26 mouse cellular contexts compared by ENCODE assay signal in the genomic region with DNA sequence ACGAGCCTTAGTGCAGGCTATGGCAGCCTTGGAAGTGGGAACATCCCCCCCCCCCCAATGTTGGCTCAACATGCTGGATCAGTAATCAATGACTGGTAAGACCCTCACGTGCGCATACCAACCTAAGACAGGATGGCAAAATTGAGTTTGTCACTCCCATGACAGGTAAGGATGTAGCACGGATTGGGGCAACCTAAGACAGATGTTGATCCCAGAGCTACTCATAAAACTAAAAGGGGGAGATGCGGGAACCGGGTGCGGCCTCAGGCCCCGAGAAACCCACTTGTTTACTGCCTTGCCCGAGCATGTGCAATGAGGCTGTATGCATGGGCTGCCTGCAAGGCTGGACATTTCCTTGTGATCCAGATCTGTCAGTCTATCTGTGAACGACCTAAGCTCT.
"Had no signal": no experiment of that assay in that cellular context is flagged by ENCODE, and none has a peak within 500 bp of the region (broad histone marks: within the 10 kb centered on the region; RNA-seq: fewer than 3 reads in every experiment).

No protein-coding gene starts in this region.

- H3K36me3 ChIP-seq: embryonic facial prominence, embryonic 10.5 days; embryonic facial prominence, embryonic 12.5 days; embryonic facial prominence, embryonic 13.5 days; embryonic facial prominence, embryonic 15.5 days; forebrain, embryonic 10.5 days; forebrain, embryonic 12.5 days; forebrain, embryonic 15.5 days had no signal

- H3K4me2 ChIP-seq: embryonic facial prominence, embryonic 12.5 days; embryonic facial prominence, embryonic 13.5 days; embryonic facial prominence, embryonic 15.5 days; forebrain, embryonic 12.5 days; forebrain, embryonic 13.5 days; forebrain, embryonic 15.5 days had no signal

- H3K27me3 ChIP-seq: embryonic facial prominence, embryonic 12.5 days; embryonic facial prominence, embryonic 13.5 days; embryonic facial prominence, embryonic 15.5 days; forebrain, embryonic 12.5 days; forebrain, embryonic 13.5 days; forebrain, embryonic 15.5 days had no signal

- H3K27ac ChIP-seq: embryonic facial prominence, embryonic 10.5 days; embryonic facial prominence, embryonic 12.5 days; embryonic facial prominence, embryonic 13.5 days; embryonic facial prominence, embryonic 15.5 days; forebrain, embryonic 10.5 days; forebrain, embryonic 12.5 days; forebrain, embryonic 13.5 days; forebrain, embryonic 15.5 days; gastrocnemius, adult 2 months; heart, adult 2 months had no signal

- ATAC-seq: forebrain, embryonic 13.5 days; forebrain, embryonic 14.5 days; forebrain, embryonic 15.5 days; forebrain, embryonic 16.5 days; forebrain, postnatal 0 days had no signal

- DNase-seq: cerebellum, adult 9-11 months; cerebellum, postnatal 10 days; cerebellum, postnatal 14 days; cerebellum, postnatal 25 days; cerebellum, postnatal 36 days; embryo, embryonic 11 days; forebrain, postnatal 0 days; gastrocnemius, adult 2 months; gastrocnemius, postnatal 10 days; gastrocnemius, postnatal 14 days; gastrocnemius, postnatal 25 days; gastrocnemius, postnatal 36 days; heart, adult 11 months; heart, adult 18-20 months; heart, adult 2 months had no signal

- H3K9me3 ChIP-seq: embryonic facial prominence, embryonic 13.5 days; embryonic facial prominence, embryonic 15.5 days; forebrain, embryonic 15.5 days had no signal

- H3K4me3 ChIP-seq: embryonic facial prominence, embryonic 10.5 days; embryonic facial prominence, embryonic 12.5 days; embryonic facial prominence, embryonic 13.5 days; embryonic facial prominence, embryonic 15.5 days; erythroblast, embryonic 14.5 days; forebrain, embryonic 10.5 days; forebrain, embryonic 12.5 days; forebrain, embryonic 13.5 days; forebrain, embryonic 15.5 days; gastrocnemius, adult 2 months; heart, adult 2 months had no signal

- H3K4me1 ChIP-seq: embryonic facial prominence, embryonic 10.5 days; embryonic facial prominence, embryonic 12.5 days; embryonic facial prominence, embryonic 13.5 days; embryonic facial prominence, embryonic 15.5 days; forebrain, embryonic 10.5 days; forebrain, embryonic 12.5 days; forebrain, embryonic 13.5 days; forebrain, embryonic 15.5 days had no signal

- H3K9ac ChIP-seq: embryonic facial prominence, embryonic 12.5 days; embryonic facial prominence, embryonic 13.5 days; embryonic facial prominence, embryonic 15.5 days; forebrain, embryonic 12.5 days; forebrain, embryonic 13.5 days; forebrain, embryonic 15.5 days; forebrain, postnatal 0 days had no signal
